Mouse (Mus musculus) lung, postnatal 36 days (tissue): ENCODE measurements at regions not wholly inside any gene's neighbourhood (a gene's known extent, or its start where the extent isn't known, plus 50 kb on each side); places are given as distances from the start of the nearest gene placed in this dataset.

Experiments used
- DNase-seq: peaks from one replicate; pipeline ENCODE4 v3.0.0; 2022; ENCODE audit warnings: mixed read lengths

DNA sequence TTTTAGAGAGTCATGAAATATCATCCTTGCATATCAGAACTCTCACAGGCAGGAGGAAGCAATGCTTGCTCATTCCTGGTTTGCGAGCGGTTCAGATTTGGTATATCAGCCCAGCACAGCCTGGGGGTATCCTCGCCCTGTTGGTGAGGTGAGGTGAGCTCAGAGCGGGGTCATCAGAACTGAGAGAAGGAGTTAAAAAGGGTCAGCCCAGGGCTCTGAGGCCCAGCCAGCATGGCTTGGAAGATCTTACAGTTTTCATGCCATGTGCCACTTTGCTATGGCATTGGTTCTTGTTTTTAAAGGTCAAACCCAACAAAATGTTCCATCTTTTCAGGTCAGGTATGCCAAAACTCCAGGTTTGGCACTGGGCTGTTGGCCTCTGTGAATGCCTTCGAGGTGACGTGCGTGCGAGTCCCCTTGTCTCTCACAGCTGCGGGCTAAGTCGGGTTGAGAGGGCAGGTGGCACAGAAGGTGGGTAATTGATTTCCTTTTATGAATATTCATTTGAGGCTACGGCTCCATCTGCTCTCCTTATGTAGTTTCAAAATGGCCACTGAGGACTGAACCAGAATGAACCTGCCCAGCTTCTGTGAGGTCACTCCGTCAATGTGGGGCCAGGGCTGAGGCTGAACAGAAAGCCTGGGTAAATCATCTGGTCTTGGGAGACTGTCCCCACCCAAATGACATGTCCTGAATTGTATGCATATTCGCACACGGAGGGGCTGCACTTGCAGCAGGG, 86.3 kb downstream of the Hhipl2 start:
- no peak for DNase-seq

DNA sequence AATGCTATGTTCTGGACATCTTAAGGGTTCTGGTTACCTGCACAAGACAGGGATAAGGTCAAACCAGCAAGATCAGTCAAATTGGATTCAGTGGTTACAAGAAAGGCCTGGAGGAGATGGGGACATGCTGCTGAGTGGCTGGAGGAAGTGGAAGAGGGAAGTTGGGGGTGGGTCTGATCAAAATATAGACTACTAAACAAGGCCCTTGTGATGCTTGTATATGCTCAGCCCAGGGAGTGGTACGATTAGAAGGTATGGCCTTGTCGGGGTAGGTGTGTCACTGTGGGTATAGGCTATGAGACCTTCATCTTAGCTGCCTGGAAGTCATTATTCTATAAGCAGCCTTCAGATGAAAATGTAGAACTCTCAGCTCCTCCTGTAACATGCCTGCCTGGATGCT, 89.9 kb downstream of the Hhipl2 start:
- no peak for DNase-seq

DNA sequence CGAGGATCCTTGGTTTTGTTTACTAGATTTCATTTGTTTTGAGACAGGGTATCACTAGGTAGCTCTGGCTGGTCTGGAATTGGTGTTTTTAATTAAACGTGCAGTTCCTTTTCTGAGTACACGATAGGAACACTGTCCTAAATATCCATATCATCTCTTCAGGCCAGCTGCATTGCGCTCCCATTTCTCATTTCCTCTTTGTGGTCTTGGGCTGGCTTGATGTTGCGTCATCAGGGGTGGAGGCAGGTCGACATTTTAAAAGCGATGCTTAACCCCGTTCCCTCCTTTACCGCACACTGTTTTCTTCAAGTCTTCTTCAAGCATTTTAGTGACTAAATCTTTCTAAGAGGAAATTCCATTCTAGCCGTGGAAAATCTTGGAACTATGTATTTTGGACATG, 92.7 kb downstream of the Hhipl2 start:
- DNase-seq, result peak; percentile 54

DNA sequence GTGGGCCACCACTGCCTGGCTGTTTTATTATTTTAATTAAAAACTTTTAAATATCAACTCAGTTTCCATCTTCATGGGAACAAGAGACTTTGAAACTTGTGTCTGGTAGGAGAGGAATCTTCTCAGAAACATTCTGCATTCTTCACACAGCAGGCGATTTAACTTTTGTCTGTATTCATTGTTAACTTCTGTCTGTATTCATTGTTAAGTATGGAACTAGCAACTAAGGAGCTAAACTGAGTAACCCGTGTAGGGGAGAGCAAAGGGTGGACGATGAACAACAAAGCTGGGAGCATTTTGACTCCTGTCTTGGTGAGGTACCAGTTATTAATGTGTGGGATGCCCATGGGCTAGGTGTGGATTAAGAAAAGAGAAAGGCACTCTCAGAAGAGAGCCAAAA, 95.9 kb downstream of the Hhipl2 start:
- DNase-seq, result no peak

DNA sequence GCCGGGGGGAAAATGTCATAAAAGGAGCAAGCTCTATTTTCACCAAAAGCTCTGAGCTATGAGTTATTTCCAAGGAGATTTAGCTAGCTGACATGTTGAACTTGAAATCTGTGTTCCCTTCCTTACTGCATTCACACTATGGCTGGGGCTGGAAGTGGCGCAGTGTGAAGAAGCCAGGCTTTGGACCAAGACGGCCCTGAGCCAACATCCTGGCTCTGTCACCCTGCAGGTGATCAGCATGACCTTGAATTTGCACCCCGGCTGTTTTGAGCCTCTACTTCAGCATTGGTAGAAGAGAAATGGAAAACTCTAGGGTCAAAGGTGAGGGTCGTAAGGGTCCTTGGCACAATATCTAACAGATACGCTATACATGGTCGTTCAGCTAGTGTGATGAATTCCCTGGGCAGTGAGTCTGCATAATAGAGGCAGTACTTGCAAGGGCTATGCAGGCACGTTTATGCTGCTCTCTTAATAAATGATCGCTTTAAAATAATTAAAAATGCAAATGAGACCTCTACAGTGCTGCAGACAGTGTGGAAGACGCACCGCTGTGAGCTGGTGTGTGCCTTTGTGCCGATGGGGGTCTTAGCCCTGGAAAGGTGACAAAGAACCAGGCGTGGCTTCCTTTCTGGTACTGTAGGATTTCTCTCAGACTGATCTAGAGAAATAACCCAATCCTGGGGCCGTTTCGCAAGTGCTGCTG, 96.4 kb downstream of the Hhipl2 start:
- DNase-seq, result no peak

DNA sequence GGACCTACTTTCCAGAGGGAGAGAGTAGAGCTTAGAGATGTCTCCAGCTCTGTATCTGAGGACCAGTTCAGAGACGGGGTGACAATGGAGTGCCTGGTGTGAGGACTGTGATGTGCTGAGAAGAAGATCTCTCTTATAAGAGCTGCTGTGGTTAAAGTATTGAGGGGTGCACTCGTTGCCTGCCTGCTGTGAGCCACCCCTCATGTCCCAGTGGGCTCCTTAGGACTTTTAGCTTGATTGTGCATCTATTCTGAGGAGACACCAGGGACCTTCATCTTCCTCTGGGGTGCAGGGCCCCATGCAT, 96.9 kb downstream of the Hhipl2 start:
- no peak for DNase-seq

DNA sequence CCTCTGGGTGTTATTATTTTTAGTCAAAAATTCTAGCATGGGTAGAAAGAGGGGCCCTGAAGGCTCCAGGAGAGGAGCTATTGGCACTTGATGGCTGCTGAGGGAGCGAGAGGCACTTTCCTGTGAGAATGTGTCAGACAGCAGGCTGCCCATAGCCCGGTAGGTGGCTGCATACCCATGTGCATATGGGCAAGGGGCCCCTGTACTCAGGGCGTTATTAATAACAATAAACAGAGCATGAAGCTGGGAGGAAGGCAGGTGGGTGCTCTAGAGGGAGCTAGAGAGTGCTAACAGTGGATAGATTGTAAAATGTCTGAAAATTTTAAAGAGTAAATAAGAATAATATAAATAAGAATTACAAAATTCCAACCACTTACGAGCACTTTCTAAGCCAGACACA, 98.2 kb downstream of the Hhipl2 start:
- DNase-seq, result no peak

DNA sequence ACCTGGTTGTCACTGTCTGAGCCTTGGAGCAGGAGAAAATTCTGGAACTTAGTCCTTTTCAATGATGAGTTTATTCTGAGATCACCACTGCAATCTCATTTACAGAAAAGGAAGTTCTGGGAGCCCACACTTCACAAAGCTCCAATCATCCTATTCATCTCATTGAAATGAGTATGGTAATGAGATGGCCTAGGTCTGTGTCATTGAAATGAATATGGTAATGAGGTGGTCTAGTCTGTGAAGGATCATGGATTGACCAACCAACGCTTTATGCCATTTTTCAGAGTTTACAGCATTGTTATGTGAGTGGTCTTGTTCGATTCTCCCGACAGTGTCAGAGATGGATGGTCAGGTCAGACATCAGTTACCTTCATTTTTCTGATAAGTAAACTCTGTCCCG, 99.2 kb downstream of the Hhipl2 start:
- DNase-seq, result no peak

DNA sequence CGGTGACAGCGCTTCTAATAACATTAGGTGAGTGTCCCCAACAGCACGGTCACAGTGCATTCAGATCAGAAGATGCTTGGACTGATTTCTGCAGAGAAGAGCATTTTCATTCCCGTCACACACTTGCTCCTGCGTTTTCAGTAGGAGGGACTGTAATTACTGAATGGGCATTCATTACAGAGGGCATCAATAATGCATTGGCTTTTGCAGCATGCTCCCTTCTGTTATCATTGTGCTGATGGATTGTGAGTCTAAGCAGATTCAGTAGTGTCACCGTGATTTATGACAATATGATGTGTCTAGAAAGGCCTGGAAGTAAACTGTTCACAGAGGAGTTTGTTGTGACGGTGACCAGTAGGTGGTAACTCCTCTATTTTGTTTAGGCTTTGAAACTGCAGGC, 103.6 kb downstream of the Hhipl2 start:
- DNase-seq, result no peak

DNA sequence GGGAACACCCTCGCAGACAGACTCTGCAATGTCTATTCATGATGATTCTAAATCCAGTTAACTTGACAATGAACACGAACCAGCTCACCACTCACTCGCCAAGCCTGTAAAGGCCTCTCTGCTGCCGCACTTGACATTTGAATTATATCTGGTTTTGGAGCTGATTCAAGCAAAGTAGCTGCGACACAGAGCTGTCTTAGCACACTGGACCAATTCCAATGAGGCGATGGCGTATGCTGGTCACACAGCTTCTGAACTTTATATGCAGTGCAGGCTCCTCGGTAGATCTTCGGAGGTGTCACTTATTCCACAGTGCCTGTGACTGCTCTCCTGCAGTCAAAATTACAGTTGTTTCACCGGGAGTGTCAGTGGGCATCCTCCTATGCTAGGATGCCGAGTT, 115.4 kb downstream of the Hhipl2 start:
- no peak for DNase-seq

DNA sequence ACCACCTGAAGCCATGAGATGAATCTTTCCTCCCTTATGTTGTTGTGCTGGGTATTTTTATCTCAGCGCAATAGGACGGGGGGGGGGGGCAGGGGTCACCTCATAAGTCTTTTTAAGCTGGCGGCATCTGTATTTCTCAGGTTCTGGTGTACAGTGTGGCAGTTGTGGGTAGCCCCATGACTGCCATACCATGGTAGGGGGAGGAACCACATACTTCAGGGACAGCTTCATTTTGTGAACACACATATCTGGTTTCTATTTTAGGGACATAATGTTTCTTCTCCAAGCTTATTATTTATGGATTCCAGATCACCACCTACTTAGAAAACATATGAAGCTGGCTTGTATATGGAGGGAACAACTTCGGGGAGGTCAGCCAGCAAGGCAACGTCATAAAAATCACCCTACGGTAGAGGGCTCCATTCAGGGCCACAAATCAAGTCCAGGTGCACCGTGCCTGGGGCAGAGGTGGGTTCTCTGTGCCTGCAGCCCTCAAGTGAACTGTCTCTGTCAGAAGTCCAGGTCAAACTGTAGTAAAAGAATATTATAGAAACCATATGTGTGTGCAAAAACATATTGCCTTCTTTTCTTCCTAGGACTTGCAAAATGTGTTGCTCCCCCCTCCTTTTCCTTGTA, 130.9 kb downstream of the Hhipl2 start:
- DNase-seq, result no peak

DNA sequence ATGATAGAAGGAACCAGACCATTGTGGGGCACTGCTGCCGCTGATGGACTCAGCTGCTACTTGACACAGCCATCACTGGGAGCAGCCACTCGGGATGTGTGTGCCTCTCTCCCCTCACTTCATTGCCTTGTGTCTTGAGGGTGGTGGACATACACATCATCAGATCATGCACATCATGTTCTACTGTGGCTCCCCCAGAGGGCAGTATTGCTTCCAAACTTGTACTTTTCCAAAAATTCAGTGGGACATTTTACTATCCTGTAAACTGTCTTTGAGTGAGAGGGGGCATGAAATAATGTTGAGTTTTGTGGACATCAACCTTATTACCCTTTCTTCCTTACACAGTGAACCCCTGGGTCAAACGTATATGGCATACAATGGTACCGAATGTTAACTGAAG, 134.6 kb downstream of the Hhipl2 start:
- DNase-seq, result no peak

DNA sequence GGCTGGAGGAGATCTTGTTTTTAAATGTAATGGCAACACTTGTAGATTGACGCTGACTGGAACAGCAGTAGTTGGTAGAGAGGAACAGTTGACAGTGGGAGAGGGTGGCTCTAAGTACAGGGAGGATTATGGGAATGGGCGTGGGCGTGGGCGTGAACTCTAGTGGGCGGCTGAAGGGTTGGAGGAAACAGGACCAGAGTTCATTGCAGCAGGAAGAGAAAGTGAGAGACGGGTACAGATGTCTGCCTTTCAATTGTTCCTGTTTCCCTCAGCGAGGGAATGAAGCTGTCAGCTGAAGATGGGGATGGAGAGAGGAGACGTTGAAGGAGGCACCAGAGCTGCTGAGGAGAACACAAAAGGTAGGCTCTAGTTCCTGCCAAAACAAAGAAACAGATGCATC, 135.2 kb downstream of the Hhipl2 start:
- peak; percentile 3 for DNase-seq

DNA sequence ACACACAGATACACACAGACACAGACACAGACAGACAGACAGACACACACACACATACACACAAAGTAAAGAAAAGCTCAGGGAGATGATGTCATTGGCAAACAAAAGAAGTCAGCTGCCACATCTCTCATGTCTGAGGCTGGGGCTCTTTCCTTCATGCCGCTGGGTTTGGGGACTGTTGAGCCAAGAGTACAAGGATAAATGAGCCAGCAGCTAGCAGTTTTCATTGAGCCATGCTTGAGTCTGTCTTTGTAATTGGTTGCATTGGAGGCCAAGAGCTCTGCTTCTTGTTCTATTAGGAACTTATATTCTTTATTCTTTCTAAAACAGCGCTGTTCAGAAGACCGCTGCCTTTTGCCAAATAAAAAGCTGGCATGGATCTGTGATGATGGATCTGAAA, 144.8 kb downstream of the Hhipl2 start:
- no peak for DNase-seq

DNA sequence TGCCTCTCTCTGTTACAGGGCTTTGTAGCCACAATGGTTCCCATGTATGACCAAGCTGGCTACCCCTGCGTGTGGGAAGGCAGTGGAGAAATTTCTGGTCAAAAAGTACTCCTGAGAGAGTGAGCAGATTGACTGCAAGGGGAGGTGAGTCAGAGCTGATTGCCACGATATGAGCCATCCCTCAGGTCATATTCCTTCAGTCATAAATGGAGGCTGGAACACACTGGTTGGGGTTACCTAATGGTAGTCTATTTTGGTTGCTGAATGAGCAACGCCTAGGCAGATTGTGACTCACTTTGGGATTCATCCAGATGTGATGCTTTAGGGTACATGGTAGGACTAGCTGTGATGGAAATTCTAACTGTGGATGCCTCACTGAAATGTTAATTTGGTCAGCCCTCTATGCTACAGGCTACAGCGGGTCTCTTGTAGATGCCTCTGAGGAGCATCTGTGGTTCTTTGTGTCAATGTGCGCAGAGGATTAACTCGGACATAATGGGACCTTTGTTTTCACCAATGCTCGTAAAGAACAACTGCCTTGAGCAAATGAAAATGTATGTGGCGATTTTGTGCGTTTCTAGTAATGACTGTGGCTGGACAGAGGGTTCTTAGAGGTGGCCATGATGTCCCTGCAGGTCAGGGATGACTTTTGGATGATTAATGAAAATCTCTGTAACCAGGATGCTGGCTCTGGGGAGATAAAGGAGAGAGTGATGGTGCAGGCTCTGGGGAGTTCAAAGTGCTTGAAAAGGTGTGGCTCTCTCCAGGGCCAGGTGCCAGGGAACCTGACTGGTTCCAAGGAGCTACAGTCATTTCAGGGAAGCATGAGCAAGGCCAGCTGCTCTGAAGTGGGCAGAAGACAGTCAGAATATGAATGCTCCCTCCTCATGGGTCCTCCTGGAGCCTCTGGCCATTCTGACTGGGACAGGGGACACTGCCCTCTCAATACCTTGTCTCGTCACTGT, 155.9 kb downstream of the Hhipl2 start:
- DNase-seq, result no peak

DNA sequence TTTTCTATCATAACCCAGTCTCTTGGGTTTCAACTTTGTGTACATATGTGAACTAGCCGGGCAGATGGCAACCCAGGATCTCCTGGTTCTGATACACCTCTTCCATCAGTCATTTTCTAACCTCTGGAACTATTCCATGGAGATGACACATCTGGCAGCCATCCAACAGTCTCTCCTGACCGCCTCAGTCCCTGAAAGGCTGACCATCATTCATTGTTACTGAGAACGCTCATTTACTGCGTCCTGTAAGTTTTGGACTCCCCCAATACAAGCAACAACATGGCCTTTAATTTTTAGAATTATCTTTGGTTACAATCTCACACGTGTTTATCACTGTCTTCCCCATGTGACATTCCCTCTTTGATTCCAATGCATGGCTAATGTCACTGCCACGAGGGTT, 166.8 kb downstream of the Hhipl2 start:
- DNase-seq, result no peak

DNA sequence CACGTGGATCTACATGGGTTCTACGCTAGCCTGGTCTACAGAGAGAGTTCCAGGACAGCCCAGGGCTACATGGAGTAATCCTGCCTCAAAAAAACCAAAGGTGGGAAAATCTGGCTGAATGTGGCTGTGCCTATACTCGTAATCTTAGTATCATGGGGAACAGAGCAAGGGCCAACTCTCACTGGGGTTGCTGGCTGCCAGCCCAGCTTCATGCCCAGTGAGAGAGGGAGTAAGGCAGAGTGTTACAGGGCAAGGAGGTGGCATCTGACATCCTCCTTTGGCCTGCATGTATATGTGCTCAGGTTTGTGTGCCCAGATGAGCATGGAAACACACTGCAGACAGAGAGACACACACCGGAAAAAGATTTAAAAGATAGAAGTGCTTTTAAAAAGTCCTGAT, 168.4 kb downstream of the Hhipl2 start:
- DNase-seq, result no peak

DNA sequence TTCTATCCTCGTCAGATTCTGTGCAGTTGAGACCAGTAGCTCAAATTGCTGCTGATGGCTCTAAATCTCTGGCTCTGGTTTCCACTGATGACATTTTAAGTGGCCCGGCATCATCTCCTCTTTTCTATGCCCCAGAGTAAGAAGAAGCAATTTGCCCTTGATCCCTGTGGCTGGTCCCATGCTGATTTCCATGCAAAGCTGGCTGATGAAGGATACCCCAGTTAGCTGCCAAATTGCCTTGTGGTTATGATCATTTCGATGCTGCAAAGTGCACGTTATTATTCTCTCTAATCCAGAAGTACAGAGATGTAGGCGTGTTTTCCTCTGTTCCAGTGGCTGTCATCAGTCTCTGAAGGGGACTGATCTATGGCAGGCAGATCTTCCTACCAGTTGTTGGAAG, 177.3 kb downstream of the Hhipl2 start:
- DNase-seq, result no peak

DNA sequence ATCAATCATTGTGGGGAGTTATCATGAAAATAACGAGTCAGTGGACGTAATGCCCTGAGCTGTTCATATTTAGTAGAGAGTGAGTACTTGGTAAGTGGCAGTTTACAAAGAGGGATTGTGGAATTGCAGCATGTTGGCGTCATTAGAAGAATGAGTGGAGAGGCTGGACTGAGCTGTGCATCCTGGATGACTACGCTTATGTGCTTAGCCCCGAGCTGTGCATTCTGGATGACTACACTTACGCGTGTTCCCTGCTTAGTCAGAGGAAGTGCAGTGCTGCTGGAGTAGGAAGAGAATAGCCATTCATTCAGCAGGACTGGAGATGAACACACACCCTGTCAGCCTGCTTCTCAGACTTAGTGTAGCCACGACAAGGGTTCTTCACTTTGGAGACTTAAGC, 182.5 kb downstream of the Hhipl2 start:
- DNase-seq, result no peak

DNA sequence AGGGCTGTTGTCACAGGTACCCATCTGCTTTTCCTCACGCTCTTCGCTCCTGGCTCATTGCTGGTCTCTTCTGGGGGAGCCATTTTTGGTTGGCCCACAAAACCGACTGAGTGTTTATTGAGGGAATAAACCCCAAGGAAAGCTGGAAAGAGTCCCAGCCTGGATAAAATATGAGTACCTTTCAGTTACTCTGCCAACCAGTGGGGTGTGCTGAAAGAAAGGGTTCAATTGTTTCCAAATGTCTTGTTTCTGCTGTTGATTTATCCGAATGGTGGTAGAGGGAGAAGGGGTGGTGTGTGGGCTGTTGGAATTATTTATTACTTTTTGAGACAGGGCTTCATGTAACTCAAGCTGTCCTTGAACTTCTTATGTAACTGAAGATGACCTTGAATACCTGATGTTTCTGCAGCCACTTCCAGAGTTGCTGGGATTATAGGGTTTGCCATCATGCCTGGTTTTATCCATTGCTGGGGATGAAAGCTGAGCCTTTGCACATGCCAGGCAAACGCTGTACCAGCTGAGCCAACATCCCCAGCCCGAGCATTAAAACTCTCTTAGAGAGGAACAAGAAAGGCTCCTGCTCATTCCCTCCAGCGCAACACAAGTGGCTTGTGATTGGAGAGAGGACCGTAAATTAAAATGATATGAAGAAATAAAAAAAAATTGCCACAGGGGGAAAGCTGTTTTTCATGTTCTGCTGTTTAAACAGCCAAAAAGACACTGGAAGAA, 194.1 kb downstream of the Hhipl2 start:
- no peak for DNase-seq

DNA sequence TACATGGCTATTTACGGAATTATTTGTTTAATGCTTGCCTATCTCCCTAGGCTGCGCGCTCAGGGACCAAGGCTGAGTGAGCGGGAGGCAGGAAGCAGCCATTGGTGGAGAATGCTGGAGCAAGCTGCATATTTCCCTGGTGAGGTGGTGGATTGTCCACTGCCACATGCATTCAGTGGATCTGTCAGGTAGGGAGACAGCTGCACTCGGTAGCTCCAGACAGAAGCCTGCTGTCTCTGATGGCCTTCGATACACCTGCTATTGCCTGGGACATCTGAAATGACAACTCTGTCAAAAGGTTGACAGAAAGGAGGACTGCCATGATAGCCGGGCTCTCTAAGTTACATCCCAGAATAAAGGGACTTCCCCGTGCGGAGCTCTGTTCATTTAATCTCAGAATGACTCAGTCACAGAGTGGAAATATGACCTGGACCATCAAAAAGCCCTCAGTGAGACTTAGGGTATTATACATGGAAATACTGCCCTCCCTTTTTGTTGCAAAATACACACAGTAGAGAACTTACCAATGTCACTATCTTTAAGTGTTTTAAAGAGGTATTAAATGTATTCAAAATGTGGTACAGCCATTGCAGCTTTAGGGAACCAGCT, 201.5 kb downstream of the Hhipl2 start:
- no peak for DNase-seq

DNA sequence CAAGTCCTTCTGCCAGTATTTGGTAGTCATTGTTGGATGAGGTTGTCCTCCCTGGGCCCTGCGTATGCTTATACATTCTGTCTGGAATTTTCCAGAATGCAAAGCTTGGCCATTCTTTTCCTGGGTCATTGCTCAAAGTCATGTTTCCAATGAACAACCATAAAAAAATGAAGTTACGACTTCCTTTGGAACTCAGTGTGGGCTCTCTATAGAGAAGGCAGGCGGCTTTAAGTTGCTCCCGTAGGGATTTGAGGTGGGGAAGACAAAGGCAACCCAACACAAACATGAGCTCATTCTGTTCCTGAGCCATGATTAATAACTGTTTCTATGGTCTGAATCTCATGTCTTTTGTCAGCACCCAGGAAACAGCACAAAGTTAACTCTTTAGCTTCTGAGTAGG, 204.3 kb downstream of the Hhipl2 start:
- DNase-seq, result no peak
